Mouse (Mus musculus) C2C12 (cell line): ENCODE measurements around the gene Zcchc13. TPM values are rescaled to one million over a fixed set of nuclear protein-coding genes. Genes with fewer than 3 reads are reported as not detected.
"Not testable (repeated sequence)": the region's sequence is repeated elsewhere in the genome, so short reads cannot be mapped to it uniquely, and the experiment has no call there.

Experiments used
- H3K27me3 ChIP-seq: one replicate; pipeline ENCODE4 v1.6.1; 2011; ENCODE audit not compliant: control insufficient read depth, insufficient read depth, insufficient read length
- H3K36me3 ChIP-seq: one replicate; pipeline ENCODE4 v1.6.1; 2011; ENCODE audit not compliant: control insufficient read depth, insufficient read depth
- H3K4me3 ChIP-seq: one replicate; pipeline ENCODE4 v1.5.1; 2011; ENCODE audit warnings: mild to moderate bottlenecking, control low read depth; ENCODE audit not compliant: poor library complexity, insufficient read depth, severe bottlenecking
- H3K79me2 ChIP-seq: one replicate; pipeline ENCODE4 v1.6.1; 2011; ENCODE audit not compliant: control insufficient read depth, insufficient read depth
- H3K79me3 ChIP-seq: one replicate; pipeline ENCODE4 v1.6.1; 2011; ENCODE audit warnings: low read depth, control low read depth
- H3ac ChIP-seq: one replicate; pipeline ENCODE3; 2011; ENCODE audit warnings: low read depth; ENCODE audit not compliant: control insufficient read depth, insufficient read length
- CEBPB ChIP-seq: IDR thresholded peaks from one replicate; pipeline ENCODE4 v1.6.1; 2011; ENCODE audit warnings: low read depth, mild to moderate bottlenecking, control low read depth, moderate library complexity
- CTCF ChIP-seq: IDR thresholded peaks from one replicate; pipeline ENCODE4 v1.5.1; 2011; ENCODE audit not compliant: control insufficient read depth, insufficient read depth, insufficient read length
- FOSL1 ChIP-seq: IDR thresholded peaks from one replicate; pipeline ENCODE4 v1.8.0; 2011; ENCODE audit warnings: mild to moderate bottlenecking, low read length; ENCODE audit not compliant: poor library complexity, insufficient read depth, severe bottlenecking
- MAX ChIP-seq: IDR thresholded peaks from one replicate; pipeline ENCODE4 v1.6.1; 2011; ENCODE audit warnings: mild to moderate bottlenecking, control low read depth
- MYOD1 ChIP-seq: IDR thresholded peaks from one replicate; pipeline ENCODE4 v1.6.1; 2011; ENCODE audit warnings: low read depth; ENCODE audit not compliant: control insufficient read depth, insufficient read length
- MYOG ChIP-seq: IDR thresholded peaks from one replicate; pipeline ENCODE4 v1.6.1; 2011; ENCODE audit not compliant: control insufficient read depth, insufficient read length; ENCODE audit errors: extremely low read depth
- USF1 ChIP-seq: IDR thresholded peaks from one replicate; pipeline ENCODE4 v1.6.1; 2011; ENCODE audit warnings: low read depth, mild to moderate bottlenecking, control low read depth, moderate library complexity
- polyA plus RNA-seq: library from polyadenylated mRNA; unstranded; fragments of >200 nt; fragmentation: generic; extraction: Trizol; gene quantifications from one replicate; pipeline ENCODE4 v1.2.1, GENCODE M21; 2012; ENCODE audit warnings: missing spikeins

The Zcchc13 gene
- polyA plus RNA-seq, 1 experiment, result not detected

GRCm38 (mm10) chrX:103652048-103652447 lies 21.7 kb downstream of the Zcchc13 start:
- Histone ChIP-seq H3ac (no peak overlapping the region), H3K79me3 (no peaks in the 10 kb centered on the region), H3K79me2 (no peaks in the 10 kb centered on the region), H3K27me3 (no peaks in the 10 kb centered on the region), H3K36me3 (no peaks in the 10 kb centered on the region), H3K4me3 (no peak overlapping the region)
- TF ChIP-seq FOSL1, result no peak
- TF ChIP-seq USF1, result no peak
- no peak for TF ChIP-seq CEBPB
- no peak for TF ChIP-seq MYOG
- no peak for TF ChIP-seq MAX
- TF ChIP-seq MYOD1, result no peak
- TF ChIP-seq CTCF, result no peak

- no peaks in the 10 kb centered on the region for H3K79me2 ChIP-seq
- no peak overlapping the region for H3K4me3 ChIP-seq
- H3K27me3 ChIP-seq, result no peaks in the 10 kb centered on the region
- no peak for TF ChIP-seq MYOG
- TF ChIP-seq MYOD1, result no peak
- TF ChIP-seq CTCF, result no peak
- TF ChIP-seq CEBPB, result no peak
- TF ChIP-seq USF1, result no peak
- no peak for TF ChIP-seq MAX
- TF ChIP-seq FOSL1, result no peak
- H3K36me3 ChIP-seq, result no peaks in the 10 kb centered on the region
- no peak overlapping the region for H3ac ChIP-seq
- H3K79me3 ChIP-seq, result no peaks in the 10 kb centered on the region
These were observed 22.6 kb downstream of the Zcchc13 start for GRCm38 (mm10) chrX:103653021-103653420.

GRCm38 (mm10) chrX:103658985-103659384 lies 28.6 kb downstream of the Zcchc13 start:
- Histone ChIP-seq H3K79me3 (no peaks in the 10 kb centered on the region), H3K27me3 (no peaks in the 10 kb centered on the region), H3K36me3 (no peaks in the 10 kb centered on the region), H3K79me2 (no peaks in the 10 kb centered on the region), H3ac (no peak overlapping the region), H3K4me3 (no peak overlapping the region)
- TF ChIP-seq CEBPB (no peak), MYOG (no peak), FOSL1 (no peak), MAX (no peak), USF1 (no peak), CTCF (no peak), MYOD1 (no peak)

GRCm38 (mm10) chrX:103664445-103664844 lies 34.1 kb downstream of the Zcchc13 start:
- not testable (repeated sequence) for H3K79me3 ChIP-seq, H3K27me3 ChIP-seq, H3K4me3 ChIP-seq, H3K79me2 ChIP-seq, H3K36me3 ChIP-seq, H3ac ChIP-seq

GRCm38 (mm10) chrX:103670245-103670644 lies 39.9 kb downstream of the Zcchc13 start:
- H3K4me3 ChIP-seq, result no peak overlapping the region

GRCm38 (mm10) chrX:103673761-103674160 lies 43.4 kb downstream of the Zcchc13 start:
- Histone ChIP-seq H3K79me3 (no peaks in the 10 kb centered on the region), H3K79me2 (no peaks in the 10 kb centered on the region), H3K36me3 (no peaks in the 10 kb centered on the region), H3K4me3 (no peak overlapping the region), H3ac (no peak overlapping the region), H3K27me3 (no peaks in the 10 kb centered on the region)
- TF ChIP-seq FOSL1 (no peak), CTCF (no peak), MAX (no peak), MYOG (no peak), MYOD1 (no peak), USF1 (no peak), CEBPB (no peak)

More at GRCm38 (mm10) chrX:103670245-103670644, 39.9 kb downstream of the Zcchc13 start:
- Histone ChIP-seq H3K27me3 (no peaks in the 10 kb centered on the region), H3K79me2 (no peaks in the 10 kb centered on the region), H3K36me3 (no peaks in the 10 kb centered on the region), H3ac (no peak overlapping the region), H3K79me3 (no peaks in the 10 kb centered on the region)
- TF ChIP-seq CEBPB (no peak), MAX (no peak), FOSL1 (no peak)

- Histone ChIP-seq H3K4me3 (no peak overlapping the region), H3K79me2 (no peaks in the 10 kb centered on the region), H3K79me3 (no peaks in the 10 kb centered on the region)
These were observed 44.3 kb downstream of the Zcchc13 start for GRCm38 (mm10) chrX:103674674-103675073.

More at GRCm38 (mm10) chrX:103674674-103675073, 44.3 kb downstream of the Zcchc13 start:
- Histone ChIP-seq H3ac (no peak overlapping the region), H3K36me3 (no peaks in the 10 kb centered on the region), H3K27me3 (no peaks in the 10 kb centered on the region)
- TF ChIP-seq CTCF (no peak), MAX (no peak), FOSL1 (no peak)

Other genes with a start within 250 kb of the Zcchc13 start
- gene Tsx, start 216.1 kb upstream of the Zcchc13 start, polyA plus RNA-seq, result not detected
- gene Gm26992, start 208.6 kb upstream of the Zcchc13 start, polyA plus RNA-seq, result not detected
- 0.51 TPM for gene Slc16a2, start 191.4 kb downstream of the Zcchc13 start, polyA plus RNA-seq